Mouse (Mus musculus) cerebellum, adult 11 months (tissue): Measurements from ENCODE around the gene Fbxl21.

Source experiments
- DNase-seq: peaks from one replicate; pipeline ENCODE4 v3.0.0; 2022

The Fbxl21 gene

GRCm38 (mm10) chr13:56535570-56535969, 13.3 kb downstream of the Fbxl21 start:
- no peak for DNase-seq

DNA sequence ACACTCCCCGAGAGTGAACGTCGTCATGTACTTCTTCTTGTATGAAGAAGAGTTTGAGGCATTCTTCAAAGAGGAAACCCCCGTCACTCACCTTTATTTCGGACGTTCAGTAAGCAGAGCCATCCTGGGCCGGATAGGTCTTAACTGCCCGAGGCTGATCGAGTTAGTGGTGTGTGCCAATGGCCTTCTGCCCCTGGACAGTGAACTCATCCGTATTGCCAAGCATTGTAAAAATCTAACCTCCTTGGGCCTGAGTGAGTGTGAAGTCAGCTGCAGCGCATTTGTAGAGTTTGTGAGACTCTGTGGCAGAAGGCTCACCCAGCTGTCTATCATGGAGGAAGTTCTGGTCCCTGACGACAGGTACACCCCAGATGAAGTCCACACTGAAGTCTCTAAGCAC, 14.8 kb downstream of the Fbxl21 start:
- no peak for DNase-seq

GRCm38 (mm10) chr13:56539846-56540245, 17.6 kb downstream of the Fbxl21 start:
- no peak for DNase-seq

DNA sequence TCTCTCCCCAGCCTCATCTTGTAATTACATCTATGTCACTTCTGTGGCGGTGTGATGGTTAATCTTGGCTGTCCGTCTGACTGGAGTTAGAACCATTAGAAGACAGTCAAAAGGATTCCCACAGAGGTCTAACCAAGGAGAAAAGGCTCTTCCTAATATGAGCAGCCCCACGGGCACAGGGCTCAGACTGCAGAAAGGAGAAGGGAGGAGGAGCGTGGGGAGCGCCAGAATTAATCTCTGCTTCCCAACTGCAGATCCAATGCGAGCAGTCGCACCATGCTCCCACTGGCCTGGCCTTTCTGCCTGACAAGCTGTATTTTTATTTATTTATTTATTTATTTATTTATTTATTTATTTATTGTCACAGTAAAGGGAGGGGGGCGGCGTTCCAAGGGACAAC, 21.5 kb downstream of the Fbxl21 start:
- no peak for DNase-seq

- DNase-seq: no peak
These were observed 22.7 kb downstream of the Fbxl21 start for GRCm38 (mm10) chr13:56544956-56545355.

GRCm38 (mm10) chr13:56548401-56548800, 26.1 kb downstream of the Fbxl21 start, which contains the start of gene Lect2:
TSS of gene Lect2 (minus strand) at chr13:56548502.
- no peak for DNase-seq

GRCm38 (mm10) chr13:56549364-56549763, 27.1 kb downstream of the Fbxl21 start:
- no peak for DNase-seq

GRCm38 (mm10) chr13:56550574-56550973, 28.3 kb downstream of the Fbxl21 start:
- no peak for DNase-seq

DNA sequence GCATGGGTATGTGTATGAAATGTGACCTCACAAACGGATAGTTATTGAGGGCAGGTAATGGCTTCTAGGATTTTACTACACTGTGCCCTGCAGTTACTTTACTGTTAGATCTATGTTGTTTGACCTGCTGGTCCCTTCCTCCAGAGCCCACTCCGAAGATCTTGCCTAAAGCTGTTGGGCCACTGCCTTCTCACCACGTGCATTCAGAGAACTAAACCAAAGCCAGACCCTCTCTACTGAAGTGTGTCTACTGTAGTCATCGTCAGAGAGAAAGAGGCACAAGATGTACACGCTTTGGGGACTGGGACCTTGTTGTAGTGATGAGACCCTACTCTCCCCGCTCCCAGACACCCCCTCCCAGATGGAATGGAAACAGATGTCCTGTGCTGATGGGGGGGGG, 29.4 kb downstream of the Fbxl21 start:
- no peak for DNase-seq

- DNase-seq: no peak
These were observed 31.7 kb downstream of the Fbxl21 start for GRCm38 (mm10) chr13:56553923-56554322.

GRCm38 (mm10) chr13:56554409-56554808, 32.1 kb downstream of the Fbxl21 start:
- DNase-seq: no peak

DNA sequence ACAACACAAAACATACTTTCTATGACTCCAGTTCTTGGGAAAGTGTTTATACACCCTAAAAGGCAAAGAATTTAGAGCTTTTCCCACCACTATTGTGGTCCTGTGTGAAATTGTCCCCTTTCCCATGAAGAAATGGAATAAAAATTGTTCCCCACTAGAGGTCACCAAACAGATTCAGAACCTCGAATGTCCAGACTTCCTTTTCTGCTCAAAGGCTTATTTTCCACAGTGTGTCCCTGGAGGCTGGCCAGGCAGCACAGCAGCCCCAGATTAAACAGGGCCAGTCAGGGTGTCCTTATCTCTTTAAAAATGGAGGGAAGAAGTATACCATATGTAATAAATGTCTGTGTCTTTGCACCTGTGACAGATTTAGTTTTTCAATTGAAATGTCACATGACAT, 33.7 kb downstream of the Fbxl21 start:
- DNase-seq: peak; percentile 7

- no peak for DNase-seq
These were observed 34.4 kb downstream of the Fbxl21 start for GRCm38 (mm10) chr13:56556701-56557100.

- no peak for DNase-seq
These were observed 36.5 kb downstream of the Fbxl21 start for GRCm38 (mm10) chr13:56558811-56559210.

DNA sequence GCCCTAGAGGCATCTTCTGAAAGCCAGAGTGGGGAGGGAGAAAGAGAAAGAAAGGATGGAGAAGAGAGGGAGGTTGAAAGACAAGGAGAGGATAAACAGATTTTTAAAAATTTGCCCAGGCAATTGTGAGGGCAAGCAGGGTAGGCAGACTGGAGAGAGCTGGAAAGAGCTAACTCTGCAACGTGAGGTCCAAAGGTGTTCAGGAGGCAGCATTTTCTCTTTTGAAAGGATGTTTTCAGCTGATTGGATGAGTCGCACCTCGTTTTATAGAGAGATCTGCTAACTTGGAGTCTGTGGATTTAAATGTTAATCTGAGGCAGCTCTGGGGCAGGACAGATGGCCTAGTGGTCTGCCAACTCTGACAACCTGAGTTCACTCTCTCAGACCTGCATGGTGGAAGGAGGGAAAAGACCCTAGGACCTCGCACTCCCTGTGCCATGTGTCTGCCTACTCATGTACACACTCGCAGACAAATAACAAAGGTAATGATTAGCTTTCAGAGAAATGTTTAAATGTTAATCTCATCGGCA, 37.6 kb downstream of the Fbxl21 start:
- no peak for DNase-seq

- DNase-seq: no peak
These were observed 38.9 kb downstream of the Fbxl21 start for GRCm38 (mm10) chr13:56561129-56561528.

DNA sequence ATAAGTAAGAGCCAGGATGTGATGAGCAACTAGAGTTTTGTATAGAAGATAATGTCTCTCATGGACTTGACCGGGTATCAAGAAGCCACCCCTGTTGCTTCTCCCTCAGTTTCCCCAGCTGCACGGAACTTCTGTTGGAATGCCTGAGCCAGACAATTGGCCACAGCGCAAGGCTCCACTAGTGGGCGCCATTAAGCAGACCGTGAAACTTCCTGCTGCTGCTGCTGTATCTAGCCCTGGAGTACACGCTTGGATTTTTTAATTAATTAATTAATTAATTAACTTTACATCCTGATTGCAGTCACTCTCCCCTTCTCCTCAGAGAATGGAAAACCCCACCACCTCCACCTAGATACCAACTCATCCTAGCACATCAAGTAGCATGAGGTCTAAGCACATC, 40.8 kb downstream of the Fbxl21 start:
- peak; percentile 10 for DNase-seq

DNA sequence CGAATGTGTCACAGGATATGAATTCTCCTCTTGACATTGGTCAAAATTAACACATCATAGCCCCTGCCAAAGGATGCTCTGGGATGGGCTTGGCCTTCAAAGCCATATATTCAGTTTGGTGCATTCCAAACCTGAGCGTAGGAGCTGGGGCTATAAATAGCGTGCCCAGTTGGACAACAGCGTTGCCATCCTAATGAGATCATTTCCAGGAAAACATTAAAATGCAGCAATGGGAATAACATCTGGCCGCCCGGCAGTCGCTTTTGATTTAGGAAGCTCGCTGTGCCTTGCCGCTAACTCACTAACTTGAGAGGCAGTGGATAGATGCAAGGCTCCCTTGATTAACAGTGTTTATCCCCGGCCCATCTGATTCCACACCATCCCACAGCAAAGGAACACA, 44.1 kb downstream of the Fbxl21 start:
- no peak for DNase-seq

GRCm38 (mm10) chr13:56571645-56572044, 49.4 kb downstream of the Fbxl21 start:
- DNase-seq: no peak

GRCm38 (mm10) chr13:56575074-56575473, 52.8 kb downstream of the Fbxl21 start:
- no peak for DNase-seq

- DNase-seq: peak; percentile 23
These were observed 53.5 kb downstream of the Fbxl21 start for GRCm38 (mm10) chr13:56575701-56576321.

- no peak for DNase-seq
These were observed 55.8 kb downstream of the Fbxl21 start for GRCm38 (mm10) chr13:56578097-56578496.

DNA sequence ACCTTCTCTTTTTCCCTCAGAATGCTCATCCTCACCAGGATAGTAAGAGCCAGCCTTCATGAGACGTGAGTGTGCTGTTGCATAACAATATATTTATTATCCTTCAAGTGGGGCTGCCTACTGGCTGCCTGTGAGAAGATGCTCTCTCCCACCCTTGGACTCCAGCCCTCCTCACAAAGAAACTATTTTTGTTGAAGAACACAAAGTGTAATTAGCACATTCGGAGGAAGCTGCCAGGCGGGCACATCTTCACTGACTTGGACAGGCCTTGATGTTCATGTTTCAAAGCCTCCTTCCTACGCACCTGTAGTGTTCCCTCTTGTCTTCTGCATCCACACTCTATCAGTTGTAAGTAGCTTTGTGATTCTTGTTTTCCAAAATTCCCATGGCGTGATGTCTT, 58.2 kb downstream of the Fbxl21 start:
- DNase-seq: no peak

GRCm38 (mm10) chr13:56581512-56581911, 59.2 kb downstream of the Fbxl21 start:
- no peak for DNase-seq

- DNase-seq: no peak
These were observed 59.7 kb downstream of the Fbxl21 start for GRCm38 (mm10) chr13:56581961-56582434.
